In genomic region chr5:145102706-145103105, GRCm38 (mm10) we compare ENCODE assay signal across 31 mouse cellular contexts. TPM values are rescaled to one million over a fixed set of nuclear protein-coding genes. Genes with fewer than 3 reads are reported as not detected.
DNase-seq lines count a peak whose midpoint lies in the region; ATAC-seq and TF ChIP-seq lines count a peak whose summit lies in the region.
"Had no signal": no experiment of that assay in that cellular context is flagged by ENCODE, and none has a peak within 500 bp of the region (broad histone marks: within the 10 kb centered on the region; RNA-seq: fewer than 3 reads in every experiment).

No protein-coding gene starts in this region.

- 78% methylated on average over 4 of the region's 4 CpGs for WGBS in intestine, embryonic 14.5 days
- 73% methylated on average over 4 of the region's 4 CpGs for WGBS in stomach, embryonic 15.5 days

- no peak overlapping the region for H3K27ac ChIP-seq in intestine, embryonic 14.5 days (ENCODE audit: low read depth)
- H3K27ac ChIP-seq in stomach, embryonic 15.5 days, result no peak overlapping the region
- H3K27ac ChIP-seq: embryonic facial prominence, embryonic 13.5 days; gastrocnemius, adult 2 months; heart, embryonic 13.5 days; hindbrain, embryonic 13.5 days; kidney, embryonic 15.5 days; limb, embryonic 13.5 days; lung, embryonic 15.5 days; macrophage; neural tube, embryonic 15.5 days had no signal

- no peaks in the 10 kb centered on the region for H3K27me3 ChIP-seq in G1E (ENCODE audit: insufficient read depth, low read length)
- no peaks in the 10 kb centered on the region for H3K27me3 ChIP-seq in intestine, embryonic 14.5 days (replicated peaks; ENCODE audit: control insufficient read depth, insufficient read depth, low read length)
- H3K27me3 ChIP-seq in stomach, embryonic 15.5 days (replicated peaks), result no peaks in the 10 kb centered on the region
- H3K27me3 ChIP-seq: embryonic facial prominence, embryonic 13.5 days; heart, embryonic 13.5 days; hindbrain, embryonic 13.5 days; kidney, embryonic 15.5 days; limb, embryonic 13.5 days; lung, embryonic 15.5 days; neural tube, embryonic 15.5 days had no signal

- peaks cover 32% of the 10 kb centered on the region for H3K4me1 ChIP-seq in G1E (ENCODE audit: insufficient read depth, low read depth, low read length)
- no peaks in the 10 kb centered on the region for H3K4me1 ChIP-seq in intestine, embryonic 14.5 days (replicated peaks; ENCODE audit: control insufficient read depth, insufficient read depth, low read length)
- H3K4me1 ChIP-seq in stomach, embryonic 15.5 days, result no peaks in the 10 kb centered on the region
- H3K4me1 ChIP-seq: embryonic facial prominence, embryonic 13.5 days; heart, embryonic 13.5 days; hindbrain, embryonic 13.5 days; kidney, embryonic 15.5 days; limb, embryonic 13.5 days; lung, embryonic 15.5 days; neural tube, embryonic 15.5 days had no signal

- H3K9me3 ChIP-seq in G1E (replicated peaks), result no peaks in the 10 kb centered on the region
- H3K9me3 ChIP-seq in intestine, embryonic 14.5 days (ENCODE audit: control insufficient read depth, low read length), result no peaks in the 10 kb centered on the region
- no peaks in the 10 kb centered on the region for H3K9me3 ChIP-seq in stomach, embryonic 15.5 days
- H3K9me3 ChIP-seq: embryonic facial prominence, embryonic 13.5 days; heart, embryonic 13.5 days; hindbrain, embryonic 13.5 days; kidney, embryonic 15.5 days; limb, embryonic 13.5 days; lung, embryonic 15.5 days; neural tube, embryonic 15.5 days had no signal

- ATAC-seq in frontal cortex, adult (ENCODE audit: low TSS enrichment), result peak; percentile 44; the same call in 1 of the 2 replicates
- 0 out of 2 replicates have a peak, but pooled peaks have one; percentile 19 for ATAC-seq in G1E (ENCODE audit: extremely low read depth, insufficient number of reproducible peaks, low FRiP score, poor library complexity, severe bottlenecking)
- ATAC-seq in intestine, embryonic 14.5 days (replicated peaks; ENCODE audit: low FRiP score, low TSS enrichment, low read depth), result peak; percentile 53; the same call in 1 of the 2 replicates
- ATAC-seq in stomach, embryonic 15.5 days (ENCODE audit: insufficient read depth, low FRiP score, low read depth), result 0 out of 2 replicates have a peak, but pooled peaks have one; percentile 16
- ATAC-seq: forebrain, embryonic 16.5 days; inflammation-experienced regulatory T-cells, adult 6 months had no signal

- no peak overlapping the region for H3K9ac ChIP-seq in intestine, embryonic 14.5 days (ENCODE audit: low read length)
- no peak overlapping the region for H3K9ac ChIP-seq in stomach, embryonic 15.5 days
- H3K9ac ChIP-seq: embryonic facial prominence, embryonic 13.5 days; heart, embryonic 13.5 days; hindbrain, embryonic 13.5 days; kidney, embryonic 15.5 days; limb, embryonic 13.5 days; lung, embryonic 15.5 days; neural tube, embryonic 15.5 days had no signal

- no peak for TF ChIP-seq CTCF in G1E (IDR thresholded peaks at IDR 0.05; ENCODE audit: low read depth, low read length)

- H3K4me2 ChIP-seq in intestine, embryonic 14.5 days (ENCODE audit: low read length), result no peak overlapping the region
- no peak overlapping the region for H3K4me2 ChIP-seq in stomach, embryonic 15.5 days
- H3K4me2 ChIP-seq: embryonic facial prominence, embryonic 13.5 days; heart, embryonic 13.5 days; hindbrain, embryonic 13.5 days; kidney, embryonic 15.5 days; limb, embryonic 13.5 days; lung, embryonic 15.5 days; neural tube, embryonic 15.5 days had no signal

- peaks cover 91% of the 10 kb centered on the region for H3K36me3 ChIP-seq in G1E (replicated peaks)
- H3K36me3 ChIP-seq in intestine, embryonic 14.5 days (ENCODE audit: control insufficient read depth, insufficient read depth, low read length), result peaks cover 85% of the 10 kb centered on the region
- H3K36me3 ChIP-seq in stomach, embryonic 15.5 days, result peaks cover 67% of the 10 kb centered on the region

- H3K4me3 ChIP-seq in G1E (ENCODE audit: low read depth, low read length), result no peak overlapping the region
- H3K4me3 ChIP-seq in intestine, embryonic 14.5 days (ENCODE audit: low read depth, low read length), result no peak overlapping the region
- no peak overlapping the region for H3K4me3 ChIP-seq in stomach, embryonic 15.5 days (replicated peaks)
- H3K4me3 ChIP-seq: embryonic facial prominence, embryonic 13.5 days; gastrocnemius, adult 2 months; heart, embryonic 13.5 days; hindbrain, embryonic 13.5 days; kidney, embryonic 15.5 days; limb, embryonic 13.5 days; lung, embryonic 15.5 days; neural tube, embryonic 15.5 days had no signal

- no peak for DNase-seq in frontal cortex, postnatal 36 days (ENCODE audit: low spot score in 2 of 2)
- no peak for DNase-seq in G1E (ENCODE audit: low spot score)
- no peak for DNase-seq in intestine, embryonic 14.5 days (ENCODE audit: low spot score)
- no peak for DNase-seq in frontal cortex, postnatal 14 days (ENCODE audit: low spot score in 2 of 2)
- no peak for DNase-seq in MN1 (ENCODE audit: low spot score)
- DNase-seq in cerebellum, adult 11 months, result no peak
- DNase-seq: adrenal gland, postnatal 10 days; cerebellum, postnatal 10 days; gastrocnemius, adult 2 months; kidney, postnatal 4 days; midbrain, embryonic 14.5 days; thymus, postnatal 14 days had no signal

RNA-seq across cellular contexts. Expression of gene Arpc1b, which starts 11.3 kb away (rescaled TPM):
- total RNA-seq in G1E (2014; fragmentation: Nextera tagmentation) (226 and 347 TPM in 2 replicates), G1E (2017) (230 and 290 TPM in 2 replicates)
- polyA plus RNA-seq in G1E (2012), result 2,252 and 2,780 TPM in 2 replicates
- polyA plus RNA-seq in intestine, embryonic 14.5 days (2014; fragmentation: Nextera tagmentation; extraction: Ambion mirVana), result 281 and 305 TPM in 2 replicates
- 393 and 405 TPM in 2 replicates for polyA plus RNA-seq in stomach, embryonic 15.5 days (2015; fragmentation: Nextera tagmentation; extraction: Ambion mirVana)

RNA-seq across cellular contexts. Expression of gene Kpna7, which starts 18.9 kb away (rescaled TPM):
- not detected in 2 replicates for total RNA-seq in G1E (2014; fragmentation: Nextera tagmentation)
- not detected in 2 replicates for total RNA-seq in G1E (2017)
- polyA plus RNA-seq in G1E (2012), result not detected in 2 replicates
- polyA plus RNA-seq in intestine, embryonic 14.5 days (2014; fragmentation: Nextera tagmentation; extraction: Ambion mirVana), result 0.07 TPM in 1 of 2 replicates, not detected in the other
- polyA plus RNA-seq in stomach, embryonic 15.5 days (2015; fragmentation: Nextera tagmentation; extraction: Ambion mirVana), result 0.18 and 0.52 TPM in 2 replicates
- total RNA-seq: adrenal gland, postnatal 10 days; gastrocnemius, adult 2 months; granulocyte monocyte progenitor cell, adult 5-6 weeks; heart, postnatal 25 days; layer of hippocampus, postnatal 14 days; left cerebral cortex, postnatal 14 days had no signal
- polyA plus RNA-seq: brain, embryonic 14.5 days; embryonic facial prominence, embryonic 13.5 days; forebrain, embryonic 16.5 days; heart, embryonic 13.5 days; hindbrain, embryonic 13.5 days; inflammation-experienced regulatory T-cells, adult 6 months; kidney, embryonic 15.5 days; limb, embryonic 13.5 days; lung, embryonic 15.5 days; macrophage; midbrain, embryonic 14.5 days; neural tube, embryonic 15.5 days; spleen, adult 2 months; stomach, embryonic 14.5 days had no signal

RNA-seq across cellular contexts. Expression of gene Arpc1a, which starts 19.1 kb away (rescaled TPM):
- total RNA-seq in G1E (2014; fragmentation: Nextera tagmentation) (77.0 and 85.3 TPM in 2 replicates), G1E (2017) (125 and 169 TPM in 2 replicates)
- polyA plus RNA-seq in G1E (2012), result 56.4 and 58.6 TPM in 2 replicates
- polyA plus RNA-seq in intestine, embryonic 14.5 days (2014; fragmentation: Nextera tagmentation; extraction: Ambion mirVana), result 147 and 154 TPM in 2 replicates
- 134 and 138 TPM in 2 replicates for polyA plus RNA-seq in stomach, embryonic 15.5 days (2015; fragmentation: Nextera tagmentation; extraction: Ambion mirVana)

RNA-seq across cellular contexts. Expression of gene Pdap1, which starts 37.3 kb away (rescaled TPM):
- total RNA-seq in G1E (2014; fragmentation: Nextera tagmentation), result 95.0 and 112 TPM in 2 replicates
- 72.7 and 82.5 TPM in 2 replicates for total RNA-seq in G1E (2017)
- polyA plus RNA-seq in G1E (2012), result 173 and 217 TPM in 2 replicates
- 85.9 and 98.7 TPM in 2 replicates for polyA plus RNA-seq in intestine, embryonic 14.5 days (2014; fragmentation: Nextera tagmentation; extraction: Ambion mirVana)
- 90.9 and 91.1 TPM in 2 replicates for polyA plus RNA-seq in stomach, embryonic 15.5 days (2015; fragmentation: Nextera tagmentation; extraction: Ambion mirVana)

RNA-seq across cellular contexts. Expression of gene Bud31, which starts 37.5 kb away (rescaled TPM):
- total RNA-seq in G1E (2014; fragmentation: Nextera tagmentation), result 116 and 155 TPM in 2 replicates
- 287 and 292 TPM in 2 replicates for total RNA-seq in G1E (2017)
- 5.7 and 8.7 TPM in 2 replicates for polyA plus RNA-seq in G1E (2012)
- polyA plus RNA-seq in intestine, embryonic 14.5 days (2014; fragmentation: Nextera tagmentation; extraction: Ambion mirVana), result 187 and 188 TPM in 2 replicates
- 175 TPM in 2 replicates for polyA plus RNA-seq in stomach, embryonic 15.5 days (2015; fragmentation: Nextera tagmentation; extraction: Ambion mirVana)
